Mouse (Mus musculus): ENCODE results near the gene Daw1.

GRCm38 (mm10) chr1:83138721-83139120 is 20.8 kb upstream of the Daw1 start:
- TF ChIP-seq POLR2A (IDR thresholded peaks at IDR 0.05; ENCODE audit: low read depth, low read length) (no peak), CTCF (IDR thresholded peaks at IDR 0.05; ENCODE audit: extremely low read depth, insufficient read length, insufficient replicate concordance, low read depth, low read length) (no peak)

Data from small intestine, adult 2 months (tissue).